ENCODE assay signal across 8 mouse cellular contexts in genomic region chr6:134862671-134863104, GRCm38 (mm10). TPM values are rescaled to one million over a fixed set of nuclear protein-coding genes. Genes with fewer than 3 reads are reported as not detected.
A peak's percentile ranks its signal among the peaks of the same experiment; 100 is the strongest.
DNase-seq lines count a peak whose midpoint lies in the region; ATAC-seq and TF ChIP-seq lines count a peak whose summit lies in the region.

No protein-coding gene starts in this region.

- H3K4me2 ChIP-seq in heart, embryonic 15.5 days, result peak overlapping the region; percentile 53
- peak overlapping the region; percentile 49 for H3K4me2 ChIP-seq in stomach, embryonic 15.5 days

- no peaks in the 10 kb centered on the region for H3K79me2 ChIP-seq in heart, adult 2 months (replicated peaks; ENCODE audit: control insufficient read depth, insufficient read depth, low read length)

- H3K36me3 ChIP-seq in heart, adult 2 months (ENCODE audit: control insufficient read depth, insufficient read depth, low read length), result no peaks in the 10 kb centered on the region
- H3K36me3 ChIP-seq in embryonic facial prominence, embryonic 10.5 days (replicated peaks), result peaks cover 4% of the 10 kb centered on the region
- H3K36me3 ChIP-seq in heart, embryonic 15.5 days, result peaks cover 3% of the 10 kb centered on the region; the same call in 1 of the 2 replicates
- no peaks in the 10 kb centered on the region for H3K36me3 ChIP-seq in stomach, embryonic 15.5 days

- no peak overlapping the region for H3K9ac ChIP-seq in heart, adult 2 months (ENCODE audit: low read depth, low read length)
- H3K9ac ChIP-seq in heart, embryonic 15.5 days, result no peak overlapping the region
- H3K9ac ChIP-seq in stomach, embryonic 15.5 days, result no peak overlapping the region

- H3K9me3 ChIP-seq in embryonic facial prominence, embryonic 10.5 days, result no peaks in the 10 kb centered on the region
- H3K9me3 ChIP-seq in heart, embryonic 15.5 days (replicated peaks), result no peaks in the 10 kb centered on the region
- no peaks in the 10 kb centered on the region for H3K9me3 ChIP-seq in stomach, embryonic 15.5 days

- H3K4me1 ChIP-seq in heart, adult 2 months (ENCODE audit: control insufficient read depth, insufficient read depth, low read length), result no peaks in the 10 kb centered on the region; the same call in 1 of the 2 replicates
- H3K4me1 ChIP-seq in embryonic facial prominence, embryonic 10.5 days, result peaks cover 20% of the 10 kb centered on the region
- H3K4me1 ChIP-seq in heart, embryonic 15.5 days (replicated peaks), result peaks cover 15% of the 10 kb centered on the region
- H3K4me1 ChIP-seq in stomach, embryonic 15.5 days, result peaks cover 5% of the 10 kb centered on the region; the same call in 1 of the 2 replicates

- H3K27ac ChIP-seq in heart, adult 2 months, result no peak overlapping the region
- peak overlapping the region; percentile 72 for H3K27ac ChIP-seq in embryonic facial prominence, embryonic 10.5 days (replicated peaks)
- H3K27ac ChIP-seq in heart, embryonic 15.5 days, result no peak overlapping the region; the same call in 1 of the 2 replicates
- peak overlapping the region; percentile 55 for H3K27ac ChIP-seq in stomach, embryonic 15.5 days

- intact Hi-C loops in heart, adult 2 months (cut with DNase I), result loop anchor here (5.0 kb wide), 1 partner anchor 200 kb away; no protein-coding TSS in a partner anchor

- no peak for TF ChIP-seq CTCF in heart, adult 2 months (IDR thresholded peaks at IDR 0.05)

- H3K27me3 ChIP-seq in heart, adult 2 months (ENCODE audit: control insufficient read depth, insufficient read depth, low read length), result no peaks in the 10 kb centered on the region
- no peaks in the 10 kb centered on the region for H3K27me3 ChIP-seq in embryonic facial prominence, embryonic 10.5 days (replicated peaks; ENCODE audit: low read depth, poor library complexity, severe bottlenecking)
- H3K27me3 ChIP-seq in heart, embryonic 15.5 days, result no peaks in the 10 kb centered on the region
- no peaks in the 10 kb centered on the region for H3K27me3 ChIP-seq in stomach, embryonic 15.5 days (replicated peaks)

- TF ChIP-seq EP300 in heart, adult 2 months (IDR thresholded peaks at IDR 0.05; ENCODE audit: insufficient read depth, low read depth, low read length), result no peak

- DNase-seq in heart, adult 2 months, result no peak
- no peak for DNase-seq in heart, adult 8-10 months (ENCODE audit: low spot score)
- peak; percentile 65 for DNase-seq in embryonic facial prominence, embryonic 10.5 days (ENCODE audit: low spot score)
- peak; percentile 71 to 90 for DNase-seq in kidney, postnatal 25 days
- no peak for DNase-seq in adrenal gland, adult 8-10 months

- ATAC-seq in heart, embryonic 15.5 days (replicated peaks; ENCODE audit: insufficient number of reproducible peaks, insufficient read depth, low FRiP score, low read depth), result no peak
- ATAC-seq in megakaryocyte progenitor cell, adult 5-6 weeks (replicated peaks; ENCODE audit: poor library complexity), result peak; percentile 40
- ATAC-seq in stomach, embryonic 15.5 days (ENCODE audit: insufficient read depth, low FRiP score, low read depth), result 0 out of 2 replicates have a peak, but pooled peaks have one; percentile 17

- no peak for TF ChIP-seq POLR2A in heart, adult 2 months (IDR thresholded peaks at IDR 0.05; ENCODE audit: insufficient read depth, low read depth, low read length)

- WGBS in heart, adult 2 months, result 43% methylated on average over 13 of the region's 13 CpGs
- 36% methylated on average over 13 of the region's 13 CpGs for WGBS in embryonic facial prominence, embryonic 10.5 days
- WGBS in heart, embryonic 15.5 days, result 46% methylated on average over 13 of the region's 13 CpGs
- WGBS in stomach, embryonic 15.5 days, result 18% methylated on average over 13 of the region's 13 CpGs

- peak overlapping the region; percentile 26; the same call in 1 of the 2 replicates for H3K4me3 ChIP-seq in heart, adult 2 months
- H3K4me3 ChIP-seq in embryonic facial prominence, embryonic 10.5 days, result peak overlapping the region; percentile 47
- peak overlapping the region; percentile 30 for H3K4me3 ChIP-seq in heart, embryonic 15.5 days
- H3K4me3 ChIP-seq in stomach, embryonic 15.5 days (replicated peaks), result peak overlapping the region; percentile 33

RNA-seq across cellular contexts. Expression of gene Crebl2, which starts 32.7 kb away (rescaled TPM):
- total RNA-seq in heart, adult 2 months (2021), result 10 to 100 TPM; 12.2 to 16.2 TPM
- polyA plus RNA-seq in heart, adult 2 months (2012; rRNA removed), result 9.2 and 15.3 TPM in 2 replicates
- 10 to 100 TPM; 14.6 to 20.1 (median 17.0) TPM for total RNA-seq in heart, adult 8-10 months (2022)
- polyA plus RNA-seq in embryonic facial prominence, embryonic 10.5 days (2016; fragmentation: Nextera tagmentation; extraction: Ambion mirVana), result 1.2 TPM in 2 replicates
- 2.2 and 2.5 TPM in 2 replicates for polyA plus RNA-seq in heart, embryonic 15.5 days (2015; fragmentation: Nextera tagmentation; extraction: Ambion mirVana)
- total RNA-seq in megakaryocyte progenitor cell, adult 5-6 weeks (2015), result 2.0 and 4.5 TPM in 2 replicates
- total RNA-seq in megakaryocyte progenitor cell, adult 5-6 weeks (2017), result 2.5 and 4.1 TPM in 2 replicates
- 3.6 TPM in 2 replicates for polyA plus RNA-seq in stomach, embryonic 15.5 days (2015; fragmentation: Nextera tagmentation; extraction: Ambion mirVana)
- 10 to 100 TPM; 47.1 to 63.4 (median 58.0) TPM for total RNA-seq in adrenal gland, adult 8-10 months (2022)

RNA-seq across cellular contexts. Expression of gene Gpr19, which starts 35.7 kb away (rescaled TPM):
- total RNA-seq in heart, adult 2 months (2021), result 1 to 10 TPM; 3.2 to 4.8 TPM
- polyA plus RNA-seq in heart, adult 2 months (2012; rRNA removed), result 4.4 and 6.1 TPM in 2 replicates
- total RNA-seq in heart, adult 8-10 months (2022), result 1 to 10 TPM; 2.6 to 5.8 (median 3.9) TPM
- polyA plus RNA-seq in embryonic facial prominence, embryonic 10.5 days (2016; fragmentation: Nextera tagmentation; extraction: Ambion mirVana), result 14.5 and 16.1 TPM in 2 replicates
- polyA plus RNA-seq in heart, embryonic 15.5 days (2015; fragmentation: Nextera tagmentation; extraction: Ambion mirVana), result 8.7 and 10.3 TPM in 2 replicates
- total RNA-seq in megakaryocyte progenitor cell, adult 5-6 weeks (2015), result 7.7 and 12.8 TPM in 2 replicates
- 7.2 and 7.6 TPM in 2 replicates for total RNA-seq in megakaryocyte progenitor cell, adult 5-6 weeks (2017)
- 9.8 and 12.6 TPM in 2 replicates for polyA plus RNA-seq in stomach, embryonic 15.5 days (2015; fragmentation: Nextera tagmentation; extraction: Ambion mirVana)
- 1 to 10 TPM; 7.1 to 9.8 (median 7.9) TPM for total RNA-seq in adrenal gland, adult 8-10 months (2022)

RNA-seq across cellular contexts. Expression of gene Cdkn1b, which starts 57.5 kb away (rescaled TPM):
- 10 to 100 TPM; 35.9 to 42.0 TPM for total RNA-seq in heart, adult 2 months (2021)
- 14.6 and 15.0 TPM in 2 replicates for polyA plus RNA-seq in heart, adult 2 months (2012; rRNA removed)
- 10 to 100 TPM; 29.5 to 43.4 (median 38.7) TPM for total RNA-seq in heart, adult 8-10 months (2022)
- 15.3 and 16.7 TPM in 2 replicates for polyA plus RNA-seq in embryonic facial prominence, embryonic 10.5 days (2016; fragmentation: Nextera tagmentation; extraction: Ambion mirVana)
- 14.4 and 18.4 TPM in 2 replicates for polyA plus RNA-seq in heart, embryonic 15.5 days (2015; fragmentation: Nextera tagmentation; extraction: Ambion mirVana)
- total RNA-seq in megakaryocyte progenitor cell, adult 5-6 weeks (2015), result 20.1 and 21.1 TPM in 2 replicates
- total RNA-seq in megakaryocyte progenitor cell, adult 5-6 weeks (2017), result 36.8 and 39.1 TPM in 2 replicates
- polyA plus RNA-seq in stomach, embryonic 15.5 days (2015; fragmentation: Nextera tagmentation; extraction: Ambion mirVana), result 17.9 and 19.7 TPM in 2 replicates
- total RNA-seq in adrenal gland, adult 8-10 months (2022), result 10 to 100 TPM; 32.9 to 44.0 (median 37.1) TPM

Comparison
In these comparisons a context has a peak if more than half of its experiments do, and no peak if none do; other contexts are left out.
1. DNase-seq: peak in embryonic facial prominence, embryonic 10.5 days (single experiment) and kidney, postnatal 25 days (2 of 2); none in heart, adult 2 months (0 of 2), heart, adult 8-10 months (single experiment) and adrenal gland, adult 8-10 months (single experiment).
2. H3K27ac ChIP-seq: peak in embryonic facial prominence, embryonic 10.5 days (single experiment) and stomach, embryonic 15.5 days (single experiment); none in heart, adult 2 months (single experiment) and heart, embryonic 15.5 days (single experiment).
3. Peak in every context shown above with its lines, with median percentiles within 50 percentile points of each other: H3K4me3 ChIP-seq.